Mouse (Mus musculus): ENCODE results near the gene Iqcb1. TPM values are rescaled to one million over a fixed set of nuclear protein-coding genes. Genes with fewer than 3 reads are reported as not detected.

Iqcb1 gene
- total and polyA plus RNA-seq, 3 experiments, result 41.0 to 47.7 (median 46.4) TPM

DNA sequence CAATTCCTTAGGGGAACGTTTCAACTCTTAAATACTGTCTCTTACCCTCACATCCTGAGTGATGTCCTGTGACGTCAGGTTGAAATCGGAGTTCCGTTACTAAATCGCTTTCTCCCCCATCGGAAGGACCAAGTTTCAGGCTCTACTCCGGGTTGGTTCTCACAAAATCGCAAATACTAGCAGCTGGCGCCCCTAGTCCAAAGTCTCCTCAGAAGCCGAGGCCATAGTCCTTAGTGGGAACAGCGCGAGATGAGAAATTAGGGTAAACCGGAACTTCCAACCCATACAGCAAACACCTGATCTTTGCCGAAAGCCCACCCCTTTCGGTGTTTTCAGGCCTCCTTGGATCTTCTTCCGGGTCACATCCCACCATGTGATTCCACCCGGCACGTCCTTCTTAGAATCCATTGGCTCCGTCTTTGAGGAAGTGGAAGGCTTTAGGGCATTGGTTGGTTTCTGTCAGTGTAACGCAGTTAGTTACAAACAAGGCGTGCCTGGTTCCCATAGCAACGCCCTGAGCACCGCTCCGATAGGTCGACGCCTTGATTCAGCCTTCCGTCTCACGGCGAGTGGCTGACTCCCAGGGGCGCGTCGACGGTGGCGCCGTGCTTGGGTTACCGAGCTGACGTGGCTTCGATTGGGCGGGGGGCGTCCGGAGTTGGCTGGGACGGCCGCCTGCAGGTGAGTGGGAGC lies 46.5 kb downstream of the Iqcb1 start, which contains the start of the genes Eaf2 and Golgb1 (continued):
- TF ChIP-seq ELF1 (IDR thresholded peaks at IDR 0.05; ENCODE audit: low read depth, low read length) (peak; percentile 99), CHD2 (IDR thresholded peaks at IDR 0.05; ENCODE audit: low read length) (peak; percentile 99)

DNA sequence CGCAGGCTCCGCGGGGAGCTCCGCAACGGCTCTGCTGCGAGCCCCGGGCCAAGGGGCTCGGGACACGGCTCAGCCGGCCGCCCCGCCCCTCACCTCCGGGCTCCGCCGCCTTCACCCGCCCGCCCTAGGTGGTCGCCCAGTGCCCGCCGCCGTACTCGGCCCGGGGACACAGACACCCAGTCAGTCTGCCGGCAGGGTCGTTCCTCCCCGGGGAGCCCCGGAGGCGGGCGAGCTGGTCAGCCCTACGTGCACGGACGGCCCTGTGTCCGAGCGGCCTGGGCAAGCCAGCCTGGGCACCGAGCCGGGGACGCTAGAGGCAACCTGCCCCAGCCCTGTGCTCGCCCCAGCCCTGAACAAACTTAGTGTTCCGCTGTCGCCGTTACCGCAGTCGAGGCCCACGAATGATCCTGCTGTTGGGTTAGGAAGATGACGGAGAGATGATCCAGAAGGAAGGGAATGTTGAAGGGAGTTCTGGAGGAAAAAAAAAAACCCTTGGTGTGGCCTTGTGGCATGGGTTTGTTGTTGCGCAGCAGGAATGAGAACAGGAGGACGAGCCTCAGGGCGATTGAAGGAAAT lies 47.2 kb downstream of the Iqcb1 start:
- H3K27me3 ChIP-seq (replicated peaks), result no peaks in the 10 kb centered on the region
- H3K4me1 ChIP-seq (ENCODE audit: control insufficient read depth in 1 of 2, insufficient read depth in 2 of 2), result peaks cover 6 to 33% of the 10 kb centered on the region in 2 experiments; a peak in 3 of 4 replicates
- dilution Hi-C loops (cut with MboI; ENCODE audit: extremely low pct_ligation_motif_present, extremely low pct_unique_long_range_greater_than_20kb, low sequenced_read_pairs), result no loop called here
- DNase-seq (ENCODE audit: extremely low read depth), result peak; percentile 33
- peak overlapping the region; percentile 70 for H3K9ac ChIP-seq (ENCODE audit: insufficient read depth, low read depth)
- TF ChIP-seq JUN (IDR thresholded peaks at IDR 0.05; ENCODE audit: insufficient read depth, low read depth, low read length), result no peak
- TF ChIP-seq CHD1 (IDR thresholded peaks at IDR 0.05; ENCODE audit: low read depth, low read length), result peak; percentile 23; the same call in 1 of the 2 replicates
- TF ChIP-seq PAX5 (IDR thresholded peaks at IDR 0.05; ENCODE audit: low read length), result no peak
- TF ChIP-seq BHLHE40 (IDR thresholded peaks at IDR 0.05; ENCODE audit: low read depth, low read length), result no peak
- TF ChIP-seq ZC3H11A (IDR thresholded peaks at IDR 0.05; ENCODE audit: low read depth, low read length), result no peak
- 0 out of 2 replicates have a peak, but pooled peaks have one; percentile 2 for TF ChIP-seq SMC3 (IDR thresholded peaks at IDR 0.05; ENCODE audit: low read depth, low read length)
- no peak for TF ChIP-seq USF2 (conservative IDR thresholded peaks at IDR 0.05; ENCODE audit: low read depth, low read length)
- TF ChIP-seq ZKSCAN1 (IDR thresholded peaks at IDR 0.05; ENCODE audit: borderline replicate concordance, low read depth, low read length), result no peak
- no peak for TF ChIP-seq MXI1 (IDR thresholded peaks at IDR 0.05; ENCODE audit: low read depth, low read length)
- 0 out of 2 replicates have a peak, but pooled peaks have one; percentile 6 for TF ChIP-seq IRF4 (IDR thresholded peaks at IDR 0.05; ENCODE audit: low read depth, low read length)
- TF ChIP-seq UBTF (IDR thresholded peaks at IDR 0.05; ENCODE audit: low read depth, low read length), result no peak
- TF ChIP-seq MAZ (IDR thresholded peaks at IDR 0.05; ENCODE audit: low read depth, low read length), result peak; percentile 66
- no peak for TF ChIP-seq MAFK (IDR thresholded peaks at IDR 0.05; ENCODE audit: insufficient replicate concordance, low read length)
- TF ChIP-seq CTCF (conservative IDR thresholded peaks at IDR 0.05 in 1 of 2, IDR thresholded peaks at IDR 0.05 in 1 of 2; ENCODE audit: low read depth in 2 of 2, low read length in 2 of 2), result no peak
- TF ChIP-seq NRF1 (IDR thresholded peaks at IDR 0.05; ENCODE audit: low read depth, low read length), result no peak
- TF ChIP-seq E2F4 (IDR thresholded peaks at IDR 0.05; ENCODE audit: insufficient replicate concordance, low read depth, low read length), result no peak
- no peak for TF ChIP-seq KAT2A (IDR thresholded peaks at IDR 0.05; ENCODE audit: insufficient replicate concordance, low read length)
- TF ChIP-seq GABPA (IDR thresholded peaks at IDR 0.05; ENCODE audit: insufficient replicate concordance, low read depth, low read length), result no peak
- no peak for TF ChIP-seq MAX (IDR thresholded peaks at IDR 0.05; ENCODE audit: low read length)
- TF ChIP-seq TBP (conservative IDR thresholded peaks at IDR 0.05; ENCODE audit: low read depth, low read length), result no peak
- no peak for TF ChIP-seq JUND (conservative IDR thresholded peaks at IDR 0.05; ENCODE audit: low read depth, low read length)
- no peak for TF ChIP-seq MYC (IDR thresholded peaks at IDR 0.05; ENCODE audit: low read depth, low read length)
- no peak for TF ChIP-seq HCFC1 (IDR thresholded peaks at IDR 0.05; ENCODE audit: low read depth, low read length)
- TF ChIP-seq USF1 (IDR thresholded peaks at IDR 0.05; ENCODE audit: low read depth, low read length), result no peak
- no peak for TF ChIP-seq ELF1 (IDR thresholded peaks at IDR 0.05; ENCODE audit: low read depth, low read length)
- TF ChIP-seq EP300 (IDR thresholded peaks at IDR 0.05; ENCODE audit: low read length), result no peak
- no peak for TF ChIP-seq MEF2A (IDR thresholded peaks at IDR 0.05; ENCODE audit: borderline replicate concordance, low read depth, low read length)
- TF ChIP-seq RCOR1 (conservative IDR thresholded peaks at IDR 0.05; ENCODE audit: low read depth, low read length), result no peak
- no peak for TF ChIP-seq SIN3A (IDR thresholded peaks at IDR 0.05; ENCODE audit: low read length)
- TF ChIP-seq ETS1 (conservative IDR thresholded peaks at IDR 0.05; ENCODE audit: low read depth, low read length), result no peak
- H3K79me2 ChIP-seq (replicated peaks; ENCODE audit: control insufficient read depth, extremely low read depth, insufficient read depth, poor library complexity, severe bottlenecking), result peaks cover 53% of the 10 kb centered on the region
- H3K36me3 ChIP-seq (replicated peaks in 1 of 2; ENCODE audit: control insufficient read depth in 1 of 2, insufficient read depth in 1 of 2, low read length in 1 of 2), result peaks cover 14 to 24% of the 10 kb centered on the region in 2 experiments
- H3K4me3 ChIP-seq (replicated peaks in 1 of 3; ENCODE audit: low read depth in 2 of 3, low read length in 2 of 3, poor library complexity in 1 of 3), result peak overlapping the region; percentile 86 to 95 (median 88)
- H3K27ac ChIP-seq (ENCODE audit: insufficient read depth, low read depth), result peak overlapping the region; percentile 39
- peak overlapping the region; percentile 84 for H3K4me2 ChIP-seq (ENCODE audit: insufficient read depth, low read depth, poor library complexity, severe bottlenecking)
- H3K9me3 ChIP-seq (replicated peaks; ENCODE audit: low read length), result no peaks in the 10 kb centered on the region
- in situ Hi-C loops (cut with MboI; ENCODE audit: low pct_ligation_motif_present, low pct_unique_long_range_greater_than_20kb, low sequenced_read_pairs), result no loop called here

Measured in CH12.LX (cell line).